Mouse (Mus musculus) neural tube, embryonic 11.5 days (tissue): ENCODE data around the gene Olfr1245. TPM values are rescaled to one million over a fixed set of nuclear protein-coding genes. Genes with fewer than 3 reads are reported as not detected.
"Not testable (repeated sequence)": the region's sequence is repeated elsewhere in the genome, so short reads cannot be mapped to it uniquely, and the experiment has no call there.

Source experiments
- ATAC-seq: fragments of 200-750 bp; cut with Nextera tagmentation; 2 replicates; pipeline ENCODE4 v1.8.0; 2017; ENCODE audit warnings: moderate number of reproducible peaks, mild to moderate bottlenecking, moderate TSS enrichment, moderate library complexity; ENCODE audit not compliant: insufficient read depth, low FRiP score, low TSS enrichment
- DNase-seq: peaks from one replicate; pipeline ENCODE4 v3.0.0-alpha.2; 2015; ENCODE audit warnings: low spot score
- H3K27ac ChIP-seq: fragments of 300-500 bp; sonication (generic); 2 replicates; pipeline ENCODE4 v1.5.1; 2014; ENCODE audit warnings: low read depth, mild to moderate bottlenecking, low read length
- H3K27me3 ChIP-seq: fragments of 300-500 bp; sonication (generic); 2 replicates; pipeline ENCODE4 v1.6.1; 2014; ENCODE audit warnings: mild to moderate bottlenecking, low read length, mixed read lengths; ENCODE audit not compliant: control insufficient read depth, insufficient read depth
- H3K36me3 ChIP-seq: fragments of 300-500 bp; sonication (generic); 2 replicates; pipeline ENCODE4 v1.6.1; 2014; ENCODE audit warnings: mild to moderate bottlenecking, low read length, moderate library complexity, mixed read lengths; ENCODE audit not compliant: control insufficient read depth, insufficient read depth
- H3K4me1 ChIP-seq: fragments of 300-500 bp; sonication (generic); 2 replicates; pipeline ENCODE4 v1.6.1; 2014; ENCODE audit warnings: low read length, mixed read lengths; ENCODE audit not compliant: control insufficient read depth, insufficient read depth
- H3K4me2 ChIP-seq: fragments of 300-500 bp; sonication (generic); 2 replicates; pipeline ENCODE4 v1.6.1; 2014; ENCODE audit warnings: low read depth, mild to moderate bottlenecking, moderate library complexity
- H3K4me3 ChIP-seq: fragments of 300-500 bp; sonication (generic); 2 replicates; pipeline ENCODE4 v1.5.1; 2014; ENCODE audit warnings: low read depth, low read length
- H3K9ac ChIP-seq: fragments of 300-500 bp; sonication (generic); 2 replicates; pipeline ENCODE4 v1.6.1; 2014; ENCODE audit warnings: mild to moderate bottlenecking, low read length
- H3K9me3 ChIP-seq: fragments of 300-500 bp; sonication (generic); 2 replicates; pipeline ENCODE4 v1.6.1; 2016; ENCODE audit warnings: low read length; ENCODE audit not compliant: control insufficient read depth
- WGBS: fragments of 180-500 bp; shearing (Covaris S2); extraction: QIAGEN DNeasy Blood & Tissue Kit; methylation state at CpG from one replicate; pipeline ENCODE4 v1.1.7; 2014; 5-methylcytosine and 5-hydroxymethylcytosine counted together
- polyA plus RNA-seq: library from polyadenylated mRNA; unstranded; fragments of >200 nt; fragmentation: Nextera tagmentation; extraction: Ambion mirVana; gene quantifications from 2 replicates; pipeline ENCODE4 v1.2.1, GENCODE M21; 2014

Gene Olfr1245
- not detected in 2 replicates for polyA plus RNA-seq

DNA sequence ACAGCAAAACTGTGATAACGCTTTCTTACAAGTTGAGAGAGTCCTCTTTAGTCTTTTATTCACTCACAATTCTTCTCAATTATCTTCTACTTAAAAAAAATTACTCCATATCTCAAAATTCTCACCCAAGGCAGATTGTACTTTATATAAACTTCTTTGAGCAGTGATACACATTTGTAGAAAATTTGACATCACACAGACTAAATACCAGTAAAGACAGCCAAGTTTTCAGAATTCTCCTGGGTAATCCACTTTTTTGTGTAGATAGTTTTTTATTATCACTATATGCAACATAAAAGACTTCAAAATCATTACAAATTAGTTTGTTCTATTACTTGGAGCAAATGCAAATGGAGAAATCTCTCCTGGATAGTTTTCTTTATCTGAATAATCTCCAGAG is at the start of gene Olfr1245:
Gene Olfr1245 (minus strand): TSS at position 101 of the 400 bp plus-strand sequence.
- H3K27me3 ChIP-seq = no peaks in the 10 kb centered on the region
- no peaks in the 10 kb centered on the region for H3K36me3 ChIP-seq
- ATAC-seq (no peak), DNase-seq (no peak)
- WGBS = 95% methylated on average over 1 of the region's 1 CpGs
- no peak within 1 kb of the TSS for H3K27ac ChIP-seq
- no peak within 1 kb of the TSS for H3K9ac ChIP-seq
- no peaks in the 10 kb centered on the region for H3K4me1 ChIP-seq
- no peaks in the 10 kb centered on the region for H3K9me3 ChIP-seq
- no peak within 1 kb of the TSS for H3K4me3 ChIP-seq
- no peak within 1 kb of the TSS for H3K4me2 ChIP-seq

DNA sequence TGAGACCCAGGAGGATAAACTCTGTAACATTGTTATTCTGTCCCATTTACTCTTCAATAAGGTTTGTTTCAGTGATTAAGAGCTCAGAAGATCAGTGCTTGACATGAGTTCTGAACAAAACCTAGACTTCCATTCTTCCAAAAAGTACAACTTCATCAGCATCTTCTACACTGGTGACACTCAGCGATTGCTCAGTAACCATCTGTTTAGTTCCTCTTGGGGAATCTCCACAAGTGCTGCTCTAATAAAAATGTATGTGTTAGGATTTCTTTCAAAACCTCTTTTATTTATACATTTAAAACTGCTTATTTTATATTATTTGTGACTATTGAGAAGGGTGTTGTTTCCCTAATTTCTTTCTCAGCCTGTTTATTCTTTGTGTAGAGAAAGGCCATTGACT is 39.9 kb upstream of the Olfr1245 start, which contains the start of gene Olfr1248:
Gene Olfr1248 (minus strand): TSS at position 101 of the 400 bp plus-strand sequence.
- not testable (repeated sequence) for DNase-seq, H3K27me3 ChIP-seq, H3K9me3 ChIP-seq, H3K4me3 ChIP-seq, H3K36me3 ChIP-seq, H3K9ac ChIP-seq, H3K4me2 ChIP-seq, H3K27ac ChIP-seq, ATAC-seq, H3K4me1 ChIP-seq
- WGBS = 100% methylated on average over 1 of the region's 1 CpGs

DNA sequence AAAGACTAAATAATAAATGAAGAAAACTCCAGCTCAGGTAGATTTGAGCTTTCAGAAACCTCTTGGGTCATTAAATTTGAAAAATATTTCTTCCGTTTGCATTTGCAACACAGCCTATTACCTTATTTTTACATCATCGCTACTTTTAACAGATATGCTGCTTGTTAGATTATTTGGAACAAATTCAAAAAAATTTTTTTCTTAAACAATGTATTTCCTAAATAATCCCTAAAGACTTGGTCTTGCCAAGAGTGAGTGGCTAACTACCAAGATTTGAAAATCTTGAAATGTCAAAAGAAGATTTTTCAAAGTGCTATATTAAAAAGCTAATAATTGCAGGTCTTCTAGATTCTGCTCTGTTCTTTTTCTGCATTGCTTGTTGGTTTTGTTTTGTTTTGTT is 35.8 kb upstream of the Olfr1245 start, which contains the start of gene Olfr1247:
Gene Olfr1247 (minus strand): TSS at position 101 of the 400 bp plus-strand sequence.
- Histone ChIP-seq H3K9me3 (no peaks in the 10 kb centered on the region), H3K4me3 (no peak within 1 kb of the TSS), H3K9ac (no peak within 1 kb of the TSS), H3K4me1 (no peaks in the 10 kb centered on the region), H3K27ac (no peak within 1 kb of the TSS), H3K27me3 (no peaks in the 10 kb centered on the region), H3K4me2 (no peak within 1 kb of the TSS), H3K36me3 (no peaks in the 10 kb centered on the region)
- ATAC-seq (no peak), DNase-seq (no peak)
- WGBS = 95% methylated on average over 2 of the region's 2 CpGs

DNA sequence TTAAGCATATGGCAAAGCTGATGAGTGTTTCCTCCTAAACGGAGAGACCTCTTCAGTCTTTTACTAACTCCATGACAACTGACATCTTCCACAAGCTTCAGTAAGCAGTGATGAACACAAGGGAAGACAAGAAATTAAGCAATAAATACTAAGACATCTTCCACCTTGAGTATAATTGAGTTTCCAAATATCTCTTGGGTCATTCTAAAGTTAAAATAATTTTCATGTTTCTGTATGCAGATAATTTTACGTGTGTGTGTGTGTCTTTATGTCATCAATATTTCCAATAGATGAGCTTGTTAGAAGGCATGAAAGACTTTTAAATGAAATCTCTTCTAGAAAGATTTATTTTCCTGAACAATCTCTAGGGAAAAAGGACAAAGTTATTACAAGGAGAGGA is 14.8 kb upstream of the Olfr1245 start, which contains the start of gene Olfr1246:
Gene Olfr1246 (minus strand): TSS at position 101 of the 400 bp plus-strand sequence.
- no peaks in the 10 kb centered on the region for H3K9me3 ChIP-seq
- no peak within 1 kb of the TSS for H3K4me3 ChIP-seq
- H3K9ac ChIP-seq = no peak within 1 kb of the TSS
- H3K36me3 ChIP-seq = no peaks in the 10 kb centered on the region
- no peak for ATAC-seq
- WGBS = 84% methylated on average over 2 of the region's 2 CpGs
- no peaks in the 10 kb centered on the region for H3K4me1 ChIP-seq
- H3K27ac ChIP-seq = no peak within 1 kb of the TSS
- no peaks in the 10 kb centered on the region for H3K27me3 ChIP-seq
- DNase-seq = no peak
- no peak within 1 kb of the TSS for H3K4me2 ChIP-seq

DNA sequence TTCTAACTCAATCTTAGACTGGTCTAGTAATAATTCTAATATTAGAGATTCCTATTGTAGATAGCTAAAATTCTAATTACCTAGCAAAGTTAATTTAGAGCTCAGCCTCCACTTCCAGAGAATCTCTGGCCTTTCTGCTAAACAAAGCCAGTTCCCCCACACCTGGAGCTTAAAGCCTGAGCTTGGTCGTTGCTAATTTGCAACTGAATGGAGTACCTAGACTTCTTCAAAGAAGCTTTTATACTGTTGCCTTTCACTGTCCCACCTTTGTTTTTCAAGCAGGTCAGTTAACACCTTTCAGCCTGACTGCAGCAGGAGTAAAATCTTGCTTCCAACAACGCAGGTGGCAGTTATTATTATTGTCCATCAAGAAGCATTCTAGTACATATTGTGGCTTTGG is 15.5 kb downstream of the Olfr1245 start:
- not testable (repeated sequence) for H3K4me3 ChIP-seq, H3K36me3 ChIP-seq, ATAC-seq, DNase-seq, H3K27ac ChIP-seq, H3K4me2 ChIP-seq, H3K4me1 ChIP-seq, H3K9ac ChIP-seq, H3K27me3 ChIP-seq, H3K9me3 ChIP-seq
- WGBS = 58% methylated on average over 2 of the region's 2 CpGs

DNA sequence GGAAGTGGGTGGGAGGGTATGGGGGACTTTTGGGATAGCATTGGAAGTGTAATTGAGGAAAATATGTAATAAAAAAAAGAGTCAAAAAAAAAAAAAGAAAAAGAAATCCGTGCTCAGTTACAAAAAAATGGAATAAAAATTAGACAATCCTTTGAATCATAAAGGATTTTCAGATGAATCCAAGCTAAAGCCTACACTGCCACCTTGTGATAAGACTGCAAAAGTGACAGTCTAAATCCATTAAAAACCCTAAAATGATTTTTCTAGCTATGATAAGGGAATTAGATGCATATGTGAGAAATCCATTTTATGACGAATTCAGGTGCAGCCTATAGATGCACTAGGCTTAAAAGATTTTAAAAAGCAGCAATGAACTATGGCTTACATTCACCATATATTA is 33.7 kb downstream of the Olfr1245 start:
- no peak overlapping the region for H3K27ac ChIP-seq
- H3K4me2 ChIP-seq = no peak overlapping the region
- WGBS = 67% methylated on average over 2 of the region's 2 CpGs
- H3K9ac ChIP-seq = no peak overlapping the region
- no peak for DNase-seq
- H3K4me3 ChIP-seq = no peak overlapping the region
- H3K27me3 ChIP-seq = no peaks in the 10 kb centered on the region
- no peaks in the 10 kb centered on the region for H3K4me1 ChIP-seq
- no peaks in the 10 kb centered on the region for H3K36me3 ChIP-seq
- no peaks in the 10 kb centered on the region for H3K9me3 ChIP-seq
- no peak for ATAC-seq

DNA sequence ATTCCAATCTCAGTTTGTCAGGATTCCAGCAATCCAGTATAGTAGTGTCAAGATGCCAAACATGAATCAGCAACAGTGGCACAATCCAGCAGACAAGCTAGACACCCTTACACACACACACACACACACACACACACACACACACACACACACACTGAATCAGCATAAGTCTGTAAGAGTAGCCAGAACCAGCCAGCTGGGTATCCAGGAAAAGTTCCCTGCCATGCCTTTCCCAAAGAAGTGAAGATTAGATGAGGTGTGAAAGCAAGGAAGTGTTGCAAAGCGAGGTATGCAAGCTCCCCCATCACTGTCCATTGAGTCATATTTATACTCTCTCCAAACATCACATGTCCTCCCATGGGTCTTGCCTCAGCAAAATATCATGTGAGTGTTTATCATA is 38.3 kb downstream of the Olfr1245 start:
- no peaks in the 10 kb centered on the region for H3K36me3 ChIP-seq
- no peak for ATAC-seq
- 72% methylated on average over 1 of the region's 1 CpGs for WGBS
- H3K4me2 ChIP-seq = no peak overlapping the region
- no peaks in the 10 kb centered on the region for H3K27me3 ChIP-seq
- no peaks in the 10 kb centered on the region for H3K9me3 ChIP-seq
- no peak overlapping the region for H3K4me3 ChIP-seq
- H3K27ac ChIP-seq = no peak overlapping the region
- no peak for DNase-seq
- H3K9ac ChIP-seq = no peak overlapping the region
- H3K4me1 ChIP-seq = no peaks in the 10 kb centered on the region

DNA sequence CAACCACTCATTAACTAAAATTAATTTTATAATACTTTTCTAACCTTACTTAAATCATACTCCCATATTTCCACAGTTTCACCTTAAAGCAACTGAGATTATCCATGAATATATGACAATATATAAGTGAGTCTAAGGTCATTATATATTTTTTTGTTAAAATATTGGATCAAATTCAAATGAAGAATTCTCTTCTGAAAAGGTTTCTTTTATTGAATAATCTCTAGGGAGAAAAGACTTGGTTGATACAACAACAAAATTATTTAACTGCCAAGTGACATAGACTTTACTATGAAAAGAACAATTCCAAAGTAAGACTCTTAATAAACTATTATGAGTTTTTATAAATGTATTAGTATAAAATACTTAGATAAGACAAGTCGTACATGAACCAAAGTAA is 46.9 kb downstream of the Olfr1245 start, which contains the start of gene Olfr1243:
Gene Olfr1243 (minus strand): TSS at position 101 of the 400 bp plus-strand sequence.
- DNase-seq (no peak), ATAC-seq (no peak)
- Histone ChIP-seq H3K4me3 (no peak within 1 kb of the TSS), H3K27ac (no peak within 1 kb of the TSS), H3K4me2 (no peak within 1 kb of the TSS), H3K9ac (no peak within 1 kb of the TSS), H3K4me1 (no peaks in the 10 kb centered on the region), H3K27me3 (no peaks in the 10 kb centered on the region), H3K36me3 (no peaks in the 10 kb centered on the region), H3K9me3 (no peaks in the 10 kb centered on the region)
- 86% methylated on average over 1 of the region's 1 CpGs for WGBS
